Mouse (Mus musculus) common myeloid progenitor, adult 5-6 weeks (primary cell): ENCODE measurements around the gene Gal3st3. TPM values are rescaled to one million over a fixed set of nuclear protein-coding genes. Genes with fewer than 3 reads are reported as not detected.

Source experiments
- total RNA-seq: library from RNA; stranded (forward); fragments of 200-1000, 187-1606 nt; gene quantifications from 2 replicates; pipeline ENCODE4 v1.2.3, GENCODE M21; 2017

Gal3st3 gene
- total RNA-seq, 1 experiment from 2014 or later, result not detected

Other genes starting within 250 kb of the Gal3st3 start
- 0.15 and 0.18 TPM in 2 replicates for gene Rin1, start 247.8 kb upstream of the Gal3st3 start, total RNA-seq
- 0.41 and 0.49 TPM in 2 replicates for gene Cd248, start 230.3 kb upstream of the Gal3st3 start, total RNA-seq
- not detected in 2 replicates for gene Tmem151a, start 212.8 kb upstream of the Gal3st3 start, total RNA-seq
- 15.2 and 19.3 TPM in 2 replicates for gene Yif1a, start 209.8 kb upstream of the Gal3st3 start, total RNA-seq
- gene Cnih2, start 199.8 kb upstream of the Gal3st3 start, total RNA-seq, result 0.46 TPM in 1 of 2 replicates, not detected in the other
- gene Rab1b, start 191.3 kb upstream of the Gal3st3 start, total RNA-seq, result 62.3 and 67.7 TPM in 2 replicates
- 4.8 and 5.2 TPM in 2 replicates for gene Klc2, start 179.8 kb upstream of the Gal3st3 start, total RNA-seq
- 9.7 and 20.6 TPM in 2 replicates for gene Pacs1, start 25.2 kb upstream of the Gal3st3 start, total RNA-seq
- 235 and 265 TPM in 2 replicates for gene Sf3b2, start 2.9 kb upstream of the Gal3st3 start, total RNA-seq
- gene Catsper1, start 37.4 kb downstream of the Gal3st3 start, total RNA-seq, result not detected in 2 replicates
- gene Cst6, start 51.2 kb downstream of the Gal3st3 start, total RNA-seq, result not detected in 2 replicates
- gene Eif1ad, start 68.4 kb downstream of the Gal3st3 start, total RNA-seq, result 60.0 and 61.7 TPM in 2 replicates
- gene Banf1, start 68.8 kb downstream of the Gal3st3 start, total RNA-seq, result 71.4 and 75.6 TPM in 2 replicates
- gene Sart1, start 90.4 kb downstream of the Gal3st3 start, total RNA-seq, result 93.3 and 103 TPM in 2 replicates
- not detected in 2 replicates for gene Tsga10ip, start 104.2 kb downstream of the Gal3st3 start, total RNA-seq
- 112 and 125 TPM in 2 replicates for gene Drap1, start 126.6 kb downstream of the Gal3st3 start, total RNA-seq
- gene AI837181, start 126.8 kb downstream of the Gal3st3 start, total RNA-seq, result 9.2 and 10.3 TPM in 2 replicates
- gene Fosl1, start 149.2 kb downstream of the Gal3st3 start, total RNA-seq, result 0.63 and 0.78 TPM in 2 replicates
- gene Ccdc85b, start 159.6 kb downstream of the Gal3st3 start, total RNA-seq, result 3.0 and 5.4 TPM in 2 replicates
- 55.8 and 67.4 TPM in 2 replicates for gene Fibp, start 162.3 kb downstream of the Gal3st3 start, total RNA-seq
- gene Ctsw, start 170.2 kb downstream of the Gal3st3 start, total RNA-seq, result 1.0 and 2.0 TPM in 2 replicates
- 0.09 TPM in 1 of 2 replicates, not detected in the other for gene Efemp2, start 175.6 kb downstream of the Gal3st3 start, total RNA-seq
- gene Mus81, start 190.1 kb downstream of the Gal3st3 start, total RNA-seq, result 20.7 and 26.9 TPM in 2 replicates
- 940 and 946 TPM in 2 replicates for gene Cfl1, start 192.1 kb downstream of the Gal3st3 start, total RNA-seq
- not detected in 2 replicates for gene 1700020D05Rik, start 205.5 kb downstream of the Gal3st3 start, total RNA-seq
- 1.3 and 2.9 TPM in 2 replicates for gene Snx32, start 212.2 kb downstream of the Gal3st3 start, total RNA-seq